Mouse (Mus musculus) kidney, postnatal 0 days (tissue): Measurements from ENCODE around the gene Ncf4. TPM values are rescaled to one million over a fixed set of nuclear protein-coding genes. Genes with fewer than 3 reads are reported as not detected.

Source experiments
- ATAC-seq: fragments of 200-750 bp; cut with Nextera tagmentation; replicated peaks from 2 replicates; pipeline ENCODE4 v1.8.0; 2017; ENCODE audit warnings: low read depth, moderate number of reproducible peaks, moderate TSS enrichment, moderate library complexity; ENCODE audit not compliant: low FRiP score
- DNase-seq: peaks from one replicate; pipeline ENCODE4 v3.0.0-alpha.2; 2016; ENCODE audit warnings: low spot score
- H3K27ac ChIP-seq: fragments of 300-500 bp; sonication (generic); 2 replicates; pipeline ENCODE4 v1.5.1; 2014; ENCODE audit warnings: mild to moderate bottlenecking
- H3K27me3 ChIP-seq: fragments of 300-500 bp; sonication (generic); 2 replicates; pipeline ENCODE4 v1.6.1; 2014; ENCODE audit warnings: low read length, mixed read lengths; ENCODE audit not compliant: insufficient read depth
- H3K36me3 ChIP-seq: fragments of 300-500 bp; sonication (generic); 2 replicates; pipeline ENCODE4 v1.6.1; 2014; ENCODE audit warnings: low read length, mixed read lengths; ENCODE audit not compliant: insufficient read depth
- H3K4me1 ChIP-seq: fragments of 300-500 bp; sonication (generic); replicated peaks from 2 replicates; pipeline ENCODE4 v1.6.1; 2014; ENCODE audit warnings: antibody characterized with exemption, low read length, mixed read lengths; ENCODE audit not compliant: insufficient read depth
- H3K4me2 ChIP-seq: fragments of 300-500 bp; sonication (generic); 2 replicates; pipeline ENCODE4 v1.6.1; 2014; ENCODE audit warnings: mild to moderate bottlenecking, low read length, moderate library complexity, mixed read lengths
- H3K4me3 ChIP-seq: fragments of 300-500 bp; sonication (generic); replicated peaks from 2 replicates; pipeline ENCODE4 v1.5.1; 2014; ENCODE audit warnings: low read depth, low read length
- H3K9ac ChIP-seq: fragments of 300-500 bp; sonication (generic); 2 replicates; pipeline ENCODE4 v1.6.1; 2014; ENCODE audit warnings: low read depth, low read length
- H3K9me3 ChIP-seq: fragments of 300-500 bp; sonication (generic); replicated peaks from 2 replicates; pipeline ENCODE4 v1.6.1; 2016; ENCODE audit warnings: low read length, inconsistent platforms, mixed read lengths
- CTCF ChIP-seq: IDR thresholded peaks from 2 replicates; pipeline ENCODE4 v1.5.1; 2016; ENCODE audit warnings: antibody characterized with exemption, low read depth, mild to moderate bottlenecking, moderate library complexity
- WGBS: fragments of 180-500 bp; shearing (Covaris S2); extraction: QIAGEN DNeasy Blood & Tissue Kit; methylation state at CpG from one replicate; pipeline ENCODE4 v1.1.7; 2014; 5-methylcytosine and 5-hydroxymethylcytosine counted together
- polyA plus RNA-seq: library from polyadenylated mRNA; unstranded; fragments of >200 nt; fragmentation: Nextera tagmentation; extraction: Ambion mirVana; gene quantifications from 2 replicates; pipeline ENCODE4 v1.2.1, GENCODE M21; 2015

Gene Ncf4
- 2.3 and 3.9 TPM in 2 replicates for polyA plus RNA-seq

DNA sequence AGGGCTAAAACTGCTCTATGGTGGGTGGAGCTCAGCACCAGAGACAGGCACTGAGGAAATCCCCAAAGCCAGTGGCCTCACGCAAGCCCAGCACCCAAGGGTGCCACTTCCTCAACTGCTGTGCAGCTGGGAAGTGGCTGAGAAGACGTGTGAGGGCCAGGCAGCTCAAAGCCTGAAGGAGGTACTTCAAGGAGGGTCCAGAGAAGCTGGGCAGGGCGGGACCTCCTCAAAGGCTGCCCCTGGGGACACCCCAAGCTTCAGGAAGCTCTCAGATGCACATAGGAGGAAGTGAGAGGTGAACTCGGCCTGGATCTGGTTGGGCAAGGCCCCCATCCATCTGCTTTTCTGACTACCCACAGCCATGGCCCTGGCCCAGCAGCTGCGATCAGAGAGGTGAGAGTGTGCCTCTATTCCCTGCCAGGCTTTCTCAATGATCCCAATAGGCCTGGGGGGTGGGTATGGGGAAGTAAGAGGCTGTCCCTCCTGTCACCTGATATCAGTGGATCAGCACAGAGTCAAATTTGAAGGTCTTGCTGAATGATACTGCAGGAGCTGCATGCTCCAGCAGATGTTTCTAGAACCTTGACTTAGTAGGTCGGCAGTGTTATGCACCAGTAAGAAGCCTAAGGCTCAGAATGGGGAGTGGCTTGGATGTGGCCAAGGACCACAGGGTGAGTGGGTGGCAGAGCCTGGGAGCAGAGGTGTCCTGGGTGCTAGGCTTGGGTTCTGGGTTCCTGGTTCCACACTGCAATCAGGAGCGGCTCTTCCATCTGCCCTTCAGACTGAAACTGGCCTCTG lies at the start of gene Ncf4:
Gene Ncf4 (plus strand): TSS at position 107 of the 798 bp plus-strand sequence.
- no peak for ATAC-seq
- no peak within 1 kb of the TSS for H3K4me2 ChIP-seq
- H3K4me3 ChIP-seq: no peak within 1 kb of the TSS
- H3K9me3 ChIP-seq: no peaks in the 10 kb centered on the region
- H3K27ac ChIP-seq: no peak within 1 kb of the TSS
- no peak for DNase-seq
- no peaks in the 10 kb centered on the region for H3K27me3 ChIP-seq
- H3K4me1 ChIP-seq: no peaks in the 10 kb centered on the region
- 69% methylated on average over 7 of the region's 7 CpGs for WGBS
- TF ChIP-seq CTCF: no peak
- no peak within 1 kb of the TSS for H3K9ac ChIP-seq
- H3K36me3 ChIP-seq: no peaks in the 10 kb centered on the region

DNA sequence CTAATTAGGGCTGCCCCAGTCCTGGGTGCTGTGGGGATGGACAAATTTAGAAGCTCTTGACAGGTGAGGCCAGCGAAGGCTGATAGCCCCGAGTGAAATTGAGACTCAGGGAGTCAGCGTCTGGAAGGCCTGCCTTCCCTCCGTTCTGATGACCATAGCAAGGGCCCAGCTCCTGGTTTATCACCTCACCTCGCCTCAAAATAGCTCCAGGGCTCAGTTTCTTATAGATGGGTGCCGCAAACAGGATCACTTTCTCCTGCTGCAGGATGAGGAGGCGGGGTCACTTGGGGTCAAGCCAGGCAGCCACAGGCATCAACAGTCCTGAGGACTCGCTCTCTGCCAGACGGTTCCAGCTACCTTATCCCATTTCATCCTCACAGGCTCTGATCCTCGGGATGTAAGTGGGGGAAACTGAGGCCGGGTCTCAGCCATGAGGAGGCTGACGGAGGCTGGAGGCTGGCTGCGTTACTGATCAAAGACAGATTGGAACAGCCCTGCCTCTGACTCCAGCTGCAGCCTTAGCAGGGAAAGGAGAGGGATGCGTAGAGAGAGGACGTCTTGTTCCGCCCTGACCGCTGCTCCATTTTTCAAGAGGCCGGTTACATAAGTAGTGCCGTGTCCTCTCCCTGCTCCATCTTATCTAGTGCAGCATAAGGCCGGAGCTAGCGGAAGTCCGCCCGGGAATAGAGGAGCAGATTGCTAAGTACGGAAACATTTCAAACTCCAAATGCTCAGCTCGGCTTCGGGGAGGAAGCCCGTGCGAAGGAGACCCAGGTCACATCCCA lies 49.3 kb upstream of the Ncf4 start:
- no peak overlapping the region for H3K4me3 ChIP-seq
- no peak for TF ChIP-seq CTCF
- no peak overlapping the region for H3K4me2 ChIP-seq
- H3K27ac ChIP-seq: no peak overlapping the region
- ATAC-seq (no peak), DNase-seq (no peak)
- no peaks in the 10 kb centered on the region for H3K36me3 ChIP-seq
- H3K9ac ChIP-seq: no peak overlapping the region
- H3K27me3 ChIP-seq: no peaks in the 10 kb centered on the region
- no peaks in the 10 kb centered on the region for H3K4me1 ChIP-seq
- no peaks in the 10 kb centered on the region for H3K9me3 ChIP-seq
- 62% methylated on average over 28 of the region's 28 CpGs for WGBS

DNA sequence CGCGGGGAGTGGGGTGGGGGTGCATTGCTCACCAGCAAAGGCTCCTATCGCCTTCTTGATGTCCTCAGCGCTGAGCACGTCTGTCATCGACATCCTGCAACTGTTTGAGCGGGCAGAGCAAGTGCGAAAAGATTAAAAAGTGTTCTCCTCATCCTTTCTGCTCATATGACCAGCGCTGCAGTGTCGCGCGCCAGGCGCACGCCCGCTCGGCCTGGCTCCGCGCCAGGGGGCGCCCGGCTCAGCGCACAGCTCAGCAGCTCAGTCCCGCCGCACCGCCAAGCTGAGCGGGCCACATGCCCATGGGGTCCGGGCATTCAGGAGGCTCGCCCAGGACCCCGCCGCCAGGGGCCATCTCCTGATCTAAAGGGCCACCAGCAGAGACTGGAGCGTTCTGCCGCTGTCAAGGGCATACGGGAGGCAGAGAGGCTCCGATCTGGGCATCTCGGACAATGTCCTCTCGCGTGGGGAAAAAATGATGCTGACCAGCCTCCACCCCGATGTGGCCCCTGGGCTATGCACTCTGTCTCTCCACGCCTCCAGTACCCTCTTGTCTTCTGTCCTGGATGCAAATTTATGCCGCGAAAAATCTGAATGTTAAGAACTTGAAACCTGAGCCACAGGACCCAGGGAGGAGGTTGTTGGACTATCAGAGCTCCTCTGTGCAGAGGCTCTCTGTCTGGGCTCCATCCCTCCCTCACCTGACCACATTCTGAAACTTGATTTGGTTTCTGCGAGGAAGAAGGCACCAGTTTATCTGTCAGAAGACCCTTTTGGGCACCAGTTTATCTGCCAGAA lies 40.4 kb upstream of the Ncf4 start:
- H3K9me3 ChIP-seq: no peaks in the 10 kb centered on the region; the same call in 1 of the 2 replicates
- ATAC-seq (no peak; the same call in 1 of the 2 replicates), DNase-seq (peak; percentile 36)
- H3K27me3 ChIP-seq: peaks cover 24% of the 10 kb centered on the region
- peak overlapping the region; percentile 47 for H3K4me2 ChIP-seq
- no peak for TF ChIP-seq CTCF
- H3K9ac ChIP-seq: no peak overlapping the region
- H3K4me1 ChIP-seq: no peaks in the 10 kb centered on the region
- 1% methylated on average over 41 of the region's 41 CpGs for WGBS
- H3K27ac ChIP-seq: no peak overlapping the region
- no peaks in the 10 kb centered on the region for H3K36me3 ChIP-seq
- peak overlapping the region; percentile 18; the same call in 1 of the 2 replicates for H3K4me3 ChIP-seq

DNA sequence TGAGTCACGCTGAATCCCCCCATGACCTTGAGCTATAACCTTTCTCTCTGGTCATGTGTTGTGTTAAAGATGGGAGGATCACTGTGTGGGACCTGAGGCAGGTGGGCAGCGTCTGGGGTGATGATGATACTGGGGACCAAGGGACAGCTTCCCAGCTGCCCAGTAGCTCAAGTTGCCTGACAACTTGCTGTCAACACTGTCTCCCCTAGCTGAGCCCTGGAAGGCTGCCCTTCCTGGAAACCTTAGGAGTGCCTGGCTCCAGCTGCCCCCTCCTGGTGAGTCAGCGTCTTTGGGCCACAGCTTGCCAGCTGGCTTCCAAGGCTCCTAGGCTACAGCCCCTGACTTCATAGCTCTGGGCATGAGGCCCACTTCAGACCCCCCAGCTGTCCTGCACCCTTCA lies 39.4 kb upstream of the Ncf4 start:
- Histone ChIP-seq H3K9ac (no peak overlapping the region), H3K9me3 (no peaks in the 10 kb centered on the region; the same call in 1 of the 2 replicates), H3K27me3 (peaks cover 24% of the 10 kb centered on the region), H3K27ac (no peak overlapping the region), H3K4me1 (no peaks in the 10 kb centered on the region), H3K4me2 (no peak overlapping the region), H3K4me3 (no peak overlapping the region), H3K36me3 (no peaks in the 10 kb centered on the region)
- ATAC-seq (no peak), DNase-seq (peak; percentile 14)
- TF ChIP-seq CTCF: peak; percentile 46; the same call in 1 of the 2 replicates
- 37% methylated on average over 3 of the region's 3 CpGs for WGBS

DNA sequence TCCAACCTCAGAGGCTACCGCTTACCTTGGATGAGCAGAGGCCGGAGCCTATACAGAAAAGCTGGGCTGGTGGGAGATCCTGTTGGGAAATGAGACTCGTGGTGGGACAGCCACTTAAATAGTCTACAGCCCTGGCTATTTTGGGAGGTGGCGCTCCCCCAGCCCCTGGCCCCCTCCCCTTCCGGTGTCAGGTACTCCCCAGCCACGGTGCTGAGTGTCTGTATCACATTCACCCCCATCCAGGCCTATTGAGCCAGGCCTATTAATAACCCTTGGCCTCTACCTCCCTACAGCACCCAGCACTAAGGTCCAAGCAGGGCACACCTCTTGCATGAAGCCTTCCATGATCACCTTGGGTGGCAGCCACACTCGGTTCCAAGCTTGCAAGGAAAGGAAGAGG lies 38.3 kb upstream of the Ncf4 start, which contains the start of gene Pvalb:
Gene Pvalb (minus strand): TSS at position 89 of the 400 bp plus-strand sequence.
- WGBS: 82% methylated on average over 7 of the region's 7 CpGs
- Histone ChIP-seq H3K9me3 (no peaks in the 10 kb centered on the region; the same call in 1 of the 2 replicates), H3K4me3 (no peak within 1 kb of the TSS), H3K4me2 (no peak within 1 kb of the TSS), H3K27ac (no peak within 1 kb of the TSS), H3K9ac (no peak within 1 kb of the TSS), H3K36me3 (no peaks in the 10 kb centered on the region), H3K27me3 (peaks cover 24% of the 10 kb centered on the region), H3K4me1 (no peaks in the 10 kb centered on the region)
- ATAC-seq: no peak
- TF ChIP-seq CTCF: no peak
- DNase-seq: no peak
